Mouse (Mus musculus) embryo, embryonic 11 days (tissue): ENCODE data around the gene Nrxn1.
A peak's percentile ranks its signal among the peaks of the same experiment; 100 is the strongest.

ENCODE experiments used
- DNase-seq: peaks from one replicate; pipeline ENCODE4 v3.0.0-alpha.2; 2015

Nrxn1 gene

GRCm38 (mm10) chr17:90962904-90963531 lies 129.9 kb downstream of the Nrxn1 start:
- peak; percentile 58 for DNase-seq

GRCm38 (mm10) chr17:90955221-90955620 lies 137.7 kb downstream of the Nrxn1 start:
- DNase-seq = no peak

- DNase-seq = no peak
These were observed 157.9 kb downstream of the Nrxn1 start for GRCm38 (mm10) chr17:90934929-90935328.

GRCm38 (mm10) chr17:90913320-90913719 lies 179.6 kb downstream of the Nrxn1 start:
- no peak for DNase-seq

- no peak for DNase-seq
These were observed 180.1 kb downstream of the Nrxn1 start for GRCm38 (mm10) chr17:90912746-90913145.

GRCm38 (mm10) chr17:90912341-90912740 lies 180.5 kb downstream of the Nrxn1 start:
- DNase-seq = no peak

GRCm38 (mm10) chr17:90906118-90907093 lies 186.5 kb downstream of the Nrxn1 start:
- no peak for DNase-seq

GRCm38 (mm10) chr17:90905143-90905542 lies 187.7 kb downstream of the Nrxn1 start:
- DNase-seq = no peak

GRCm38 (mm10) chr17:90892327-90893259 lies 200.3 kb downstream of the Nrxn1 start:
- peak; percentile 44 for DNase-seq

- no peak for DNase-seq
These were observed 201.2 kb downstream of the Nrxn1 start for GRCm38 (mm10) chr17:90891711-90892110.

- no peak for DNase-seq
These were observed 235.6 kb downstream of the Nrxn1 start for GRCm38 (mm10) chr17:90857225-90857624.

GRCm38 (mm10) chr17:90843876-90844275 lies 249.0 kb downstream of the Nrxn1 start:
- DNase-seq = no peak

- DNase-seq = no peak
These were observed 249.7 kb downstream of the Nrxn1 start for GRCm38 (mm10) chr17:90843072-90843611.

- peak; percentile 24 for DNase-seq
These were observed 255.9 kb downstream of the Nrxn1 start for GRCm38 (mm10) chr17:90837022-90837414.

GRCm38 (mm10) chr17:90836154-90837021 lies 256.5 kb downstream of the Nrxn1 start:
- DNase-seq = no peak

GRCm38 (mm10) chr17:90818340-90818739 lies 274.5 kb downstream of the Nrxn1 start:
- no peak for DNase-seq

GRCm38 (mm10) chr17:90817898-90818297 lies 275.0 kb downstream of the Nrxn1 start:
- DNase-seq = no peak

GRCm38 (mm10) chr17:90815306-90815705 lies 277.6 kb downstream of the Nrxn1 start:
- DNase-seq = no peak

- no peak for DNase-seq
These were observed 279.1 kb downstream of the Nrxn1 start for GRCm38 (mm10) chr17:90813760-90814159.

GRCm38 (mm10) chr17:90812485-90812884 lies 280.4 kb downstream of the Nrxn1 start:
- DNase-seq = no peak
